Mouse (Mus musculus) neutrophil, adult 83 days (primary cell): ENCODE data around the gene Scgb2b3. TPM values are rescaled to one million over a fixed set of nuclear protein-coding genes. Genes with fewer than 3 reads are reported as not detected.

ENCODE experiments used
- total RNA-seq, 2 experiments: library from RNA; stranded (reverse); gene quantifications; one replicate each; pipeline ENCODE4 v1.2.4; 2023

Gene Scgb2b3
- total RNA-seq, result not detected

DNA sequence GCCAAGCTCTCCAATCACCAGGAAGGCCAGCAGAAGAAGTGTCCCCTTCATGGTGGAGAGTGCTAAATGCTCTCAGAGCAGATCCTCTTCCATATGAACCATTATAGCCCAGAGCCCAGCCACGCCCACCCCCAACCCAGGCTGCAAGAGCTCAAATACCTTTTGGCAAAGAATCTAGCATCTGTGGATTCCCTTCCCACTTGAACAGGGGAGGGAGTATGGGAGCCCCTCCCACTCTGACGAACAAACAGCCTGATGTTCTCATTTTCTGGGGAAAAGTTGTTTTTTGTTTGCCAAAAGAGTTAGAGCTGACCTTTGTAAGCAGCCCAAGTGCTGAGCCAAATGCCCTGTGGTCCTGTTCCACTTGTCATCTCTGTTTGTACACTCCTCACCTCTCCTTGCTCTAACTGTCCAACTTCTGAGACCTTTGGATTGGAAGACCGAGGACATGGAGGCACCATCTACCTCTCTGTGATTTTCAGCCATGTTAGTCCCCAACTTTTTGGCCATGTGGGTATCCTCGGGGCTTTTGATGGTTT, at the start of gene Scgb2b3:
TSS of gene Scgb2b3 (minus strand) at position 51 of the 539 bp plus-strand sequence.

DNA sequence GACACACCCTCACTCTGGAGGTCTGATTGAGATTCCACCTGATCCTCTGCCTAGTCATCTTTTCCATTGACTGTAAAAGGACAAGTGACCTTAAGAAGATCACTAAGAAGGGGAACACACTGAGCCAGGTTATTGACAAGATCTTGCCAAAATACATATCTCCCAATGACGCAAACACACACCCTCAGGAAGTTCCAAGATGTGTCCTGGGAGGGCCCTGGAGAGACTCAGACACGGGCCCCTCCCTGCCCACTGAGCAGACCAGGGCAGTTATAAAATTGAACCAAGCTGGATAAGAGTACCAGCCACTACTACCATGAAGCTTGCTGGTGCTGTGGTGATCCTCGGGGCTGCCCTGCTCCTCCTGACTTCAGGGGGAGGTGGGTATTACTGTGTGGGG, 13.4 kb upstream of the Scgb2b3 start, which contains the start of gene Scgb1b3:
TSS of gene Scgb1b3 (plus strand) at position 301 of the 400 bp plus-strand sequence.

Other genes starting within 250 kb of the Scgb2b3 start
- gene Hpn, start 246.8 kb downstream of the Scgb2b3 start, total RNA-seq, result 1 to 10 TPM; 2.6 to 3.3 TPM
- gene Scn1b, start 235.1 kb downstream of the Scgb2b3 start, total RNA-seq, result 1 to 10 TPM; 4.1 to 5.5 TPM
- 100 to 1,000 TPM in 1 of 2 experiments, 10 to 100 TPM in 1; 91.2 to 105 TPM for gene Gramd1a, start 206.2 kb downstream of the Scgb2b3 start, total RNA-seq
- gene Scgb2b2, start 71.6 kb downstream of the Scgb2b3 start, total RNA-seq, result not detected
- gene Scgb1b2, start 70.3 kb downstream of the Scgb2b3 start, total RNA-seq, result not detected
- gene Scgb1b3, start 13.5 kb upstream of the Scgb2b3 start, total RNA-seq, result not detected